Mouse (Mus musculus) adrenal gland, postnatal 36 days (tissue): ENCODE results near the gene Optn. TPM values are rescaled to one million over a fixed set of nuclear protein-coding genes. Genes with fewer than 3 reads are reported as not detected.
A peak's percentile ranks its signal among the peaks of the same experiment; 100 is the strongest.
"Not testable (repeated sequence)": the region's sequence is repeated elsewhere in the genome, so short reads cannot be mapped to it uniquely, and the experiment has no call there.

Experiments used
- DNase-seq, 2 experiments: peaks; one replicate each; pipeline ENCODE4 v3.0.0; 2021; ENCODE audit warnings: mixed read lengths in 1 of 2
- long read RNA-seq, 2 experiments: library from polyadenylated mRNA; stranded (forward); transcript quantifications; one replicate each; pipeline ENCODE4 v2.0.0; 2021; ENCODE audit warnings: borderline sequencing depth in 2 of 2
- total RNA-seq, 2 experiments: library from RNA; stranded (reverse); gene quantifications; 2 replicates each; pipeline ENCODE4 v1.2.3; 2021

The Optn gene
- 100 to 1,000 TPM in 1 of 2 experiments, 10 to 100 TPM in 1; 60.7 to 162 TPM for total RNA-seq
- long read RNA-seq, experiment 1, transcript Optn-201 (15 exons, 2,411 nt), result minor isoform, 13 of 110 reads
- long read RNA-seq, experiment 1, transcript Optn-202 (14 exons, 2,614 nt), result major isoform, 57 of 110 reads
- long read RNA-seq, experiment 1, partial matches to known transcripts, result 30 of 110 reads
- long read RNA-seq, experiment 1, other reads (novel, unspliced or antisense), result 10 of 110 reads
- long read RNA-seq, experiment 2, transcript Optn-202 (14 exons, 2,614 nt), result major isoform, 27 of 50 reads
- long read RNA-seq, experiment 2, transcript Optn-201 (15 exons, 2,411 nt), result minor isoform, 6 of 50 reads
- long read RNA-seq, experiment 2, partial matches to known transcripts, result 2 of 50 reads
- long read RNA-seq, experiment 2, other reads (novel, unspliced or antisense), result 15 of 50 reads

GRCm38 (mm10) chr2:5063299-5064205 lies at the start of gene Optn:
Gene Optn (minus strand): TSS chr2:5064051.
- DNase-seq, result peak; percentile 92 to 93

GRCm38 (mm10) chr2:5112785-5113291 lies 49.0 kb upstream of the Optn start:
- DNase-seq, result no peak

- DNase-seq, result no peak
These were observed 39.0 kb upstream of the Optn start for GRCm38 (mm10) chr2:5102891-5103290.

GRCm38 (mm10) chr2:5101743-5102245 lies 37.9 kb upstream of the Optn start:
- no peak for DNase-seq

- DNase-seq, result no peak
These were observed 35.3 kb upstream of the Optn start for GRCm38 (mm10) chr2:5099176-5099575.

GRCm38 (mm10) chr2:5097786-5098445 lies 34.1 kb upstream of the Optn start:
- no peak for DNase-seq

GRCm38 (mm10) chr2:5095316-5095715 lies 31.5 kb upstream of the Optn start:
- no peak for DNase-seq

GRCm38 (mm10) chr2:5094876-5095275 lies 31.0 kb upstream of the Optn start:
- DNase-seq, result no peak

- peak; percentile 8 to 47 for DNase-seq
These were observed 26.5 kb upstream of the Optn start for GRCm38 (mm10) chr2:5090385-5090784.

- DNase-seq, result peak in 1 of 2 experiments; percentile 7
These were observed 23.8 kb upstream of the Optn start for GRCm38 (mm10) chr2:5087667-5088066.

GRCm38 (mm10) chr2:5083739-5084138 lies 19.9 kb upstream of the Optn start:
- no peak for DNase-seq

GRCm38 (mm10) chr2:5080053-5080787 lies 16.4 kb upstream of the Optn start:
- peak; percentile 48 to 67 for DNase-seq

- DNase-seq, result no peak
These were observed 14.1 kb upstream of the Optn start for GRCm38 (mm10) chr2:5077937-5078336.

- no peak for DNase-seq
These were observed 13.6 kb upstream of the Optn start for GRCm38 (mm10) chr2:5077490-5077889.

GRCm38 (mm10) chr2:5075856-5076255 lies 12.0 kb upstream of the Optn start:
- no peak for DNase-seq

- no peak for DNase-seq
These were observed 11.6 kb upstream of the Optn start for GRCm38 (mm10) chr2:5075432-5075831.

GRCm38 (mm10) chr2:5073785-5074184 lies 9.9 kb upstream of the Optn start:
- DNase-seq, result no peak

GRCm38 (mm10) chr2:5067951-5068350 lies 4.1 kb upstream of the Optn start:
- DNase-seq, result no peak

GRCm38 (mm10) chr2:5067254-5067653 lies 3.4 kb upstream of the Optn start:
- not testable (repeated sequence) for DNase-seq

GRCm38 (mm10) chr2:5064247-5064646 lies 396 bp upstream of the Optn start:
- no peak for DNase-seq
